In the genomic region with DNA sequence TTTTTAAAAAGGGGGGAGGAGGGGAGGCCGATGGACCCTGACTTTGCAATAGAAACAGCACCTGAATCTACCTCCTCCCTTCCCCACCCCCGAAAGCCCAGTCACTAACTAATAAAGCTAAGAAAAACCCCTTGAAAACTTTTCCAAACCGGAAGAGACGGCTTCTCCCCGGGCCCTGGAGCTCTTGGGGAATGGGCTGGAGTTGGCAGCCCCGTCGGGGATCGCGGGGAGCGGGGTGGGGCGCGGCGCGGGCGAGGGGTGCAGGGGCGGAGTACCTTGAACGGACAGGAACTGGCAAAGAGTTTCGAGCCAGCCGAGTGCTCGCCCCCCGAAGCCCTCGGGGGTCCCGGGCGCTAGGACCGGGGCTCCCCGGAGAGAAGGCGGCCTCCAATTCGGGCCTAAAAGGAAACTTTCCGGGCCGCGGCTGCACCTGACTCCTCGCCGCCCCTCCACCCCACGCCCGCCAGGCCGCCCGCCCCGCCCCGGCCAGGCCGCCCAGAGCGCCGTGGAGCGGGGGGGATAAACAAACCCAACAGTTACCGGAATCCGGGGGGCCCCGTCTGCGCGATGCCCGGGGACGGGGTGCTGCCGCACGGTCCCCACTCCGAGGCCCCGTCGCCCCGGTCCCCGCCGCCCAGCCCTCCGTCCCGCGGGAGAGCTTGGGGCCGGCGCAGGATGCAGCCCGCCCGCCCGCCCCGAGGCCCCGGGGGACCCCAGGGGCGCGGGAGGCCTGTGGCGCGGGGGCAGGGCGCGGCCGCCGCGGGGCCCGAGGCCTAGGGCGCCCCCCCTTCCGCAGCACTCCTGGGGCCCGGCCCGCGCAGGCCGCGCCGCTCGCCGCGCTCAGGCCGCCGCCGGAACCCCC, we compare ENCODE assay signal across 8 mouse cellular contexts. TPM values are rescaled to one million over a fixed set of nuclear protein-coding genes. Genes with fewer than 3 reads are reported as not detected.
DNase-seq lines count a peak whose midpoint lies in the region; ATAC-seq and TF ChIP-seq lines count a peak whose summit lies in the region.

No protein-coding gene starts in this region.

- H3K27me3 ChIP-seq in C2C12 (ENCODE audit: control insufficient read depth, insufficient read depth, insufficient read length) = no peaks in the 10 kb centered on the region
- no peaks in the 10 kb centered on the region for H3K27me3 ChIP-seq in forebrain, embryonic 10.5 days (ENCODE audit: poor library complexity, severe bottlenecking)
- H3K27me3 ChIP-seq in lung, postnatal 0 days (replicated peaks; ENCODE audit: insufficient read depth, low read length) = no peaks in the 10 kb centered on the region

- H3K27ac ChIP-seq in forebrain, embryonic 10.5 days = peak overlapping the region; percentile 100
- peak overlapping the region; percentile 94 for H3K27ac ChIP-seq in layer of hippocampus, adult 2 months
- H3K27ac ChIP-seq in lung, postnatal 0 days (ENCODE audit: low read length) = peak overlapping the region; percentile 100

- ATAC-seq in lung, postnatal 0 days = peak; percentile 66

- peaks cover 92% of the 10 kb centered on the region for H3K79me2 ChIP-seq in C2C12 (ENCODE audit: control insufficient read depth, insufficient read depth)

- H3K36me3 ChIP-seq in C2C12 (ENCODE audit: control insufficient read depth, insufficient read depth) = peaks cover 10% of the 10 kb centered on the region
- H3K36me3 ChIP-seq in forebrain, embryonic 10.5 days (replicated peaks) = peaks cover 18% of the 10 kb centered on the region
- 0 out of 2 replicates have a peak, but pooled peaks cover 4% of the 10 kb centered on the region for H3K36me3 ChIP-seq in lung, postnatal 0 days (ENCODE audit: insufficient read depth, low read length)

- peak overlapping the region; percentile 100 for H3K9ac ChIP-seq in lung, postnatal 0 days (replicated peaks; ENCODE audit: low read depth)

- peak overlapping the region; percentile 95 for H3ac ChIP-seq in C2C12 (ENCODE audit: control insufficient read depth, insufficient read length, low read depth)

- H3K79me3 ChIP-seq in C2C12 (ENCODE audit: low read depth) = peaks cover 74% of the 10 kb centered on the region

- H3K4me2 ChIP-seq in lung, postnatal 0 days (replicated peaks; ENCODE audit: low read depth, low read length) = peak overlapping the region; percentile 87

- no peak for TF ChIP-seq EP300 in lung, postnatal 0 days (IDR thresholded peaks at IDR 0.05)

- no peak for TF ChIP-seq CTCF in C2C12 (IDR thresholded peaks at IDR 0.05; ENCODE audit: control insufficient read depth, insufficient read depth, insufficient read length)
- TF ChIP-seq CTCF in layer of hippocampus, adult 2 months (conservative IDR thresholded peaks at IDR 0.05) = no peak
- TF ChIP-seq CTCF in lung, postnatal 0 days (IDR thresholded peaks at IDR 0.05) = no peak

- WGBS in forebrain, embryonic 10.5 days = under 1% methylated on average over 86 of the region's 92 CpGs
- WGBS in lung, postnatal 0 days = 0% methylated on average over 19 of the region's 92 CpGs

- no peaks in the 10 kb centered on the region for H3K9me3 ChIP-seq in forebrain, embryonic 10.5 days
- no peaks in the 10 kb centered on the region for H3K9me3 ChIP-seq in lung, postnatal 0 days (ENCODE audit: low read length)

- peak overlapping the region; percentile 52 for H3K4me3 ChIP-seq in C2C12 (ENCODE audit: insufficient read depth, poor library complexity, severe bottlenecking)
- H3K4me3 ChIP-seq in forebrain, embryonic 10.5 days = peak overlapping the region; percentile 98
- peak overlapping the region; percentile 88 for H3K4me3 ChIP-seq in layer of hippocampus, adult 2 months
- H3K4me3 ChIP-seq in lung, postnatal 0 days (ENCODE audit: low read depth, low read length) = peak overlapping the region; percentile 92

- peak; percentile 65 for DNase-seq in adrenal gland, postnatal 25 days
- DNase-seq in forebrain, embryonic 10.5 days (ENCODE audit: extremely low spot score, low spot score) = peak; percentile 60
- DNase-seq in heart, postnatal 10 days = peak; percentile 71 to 74
- DNase-seq in layer of hippocampus, adult 2 months (ENCODE audit: low spot score in 2 of 2) = peak in 1 of 2 experiments; percentile 36
- peak; percentile 64 for DNase-seq in lung, postnatal 0 days (ENCODE audit: low spot score)
- peak; percentile 70 for DNase-seq in retina, postnatal 1 day
- peak; percentile 77 for DNase-seq in urinary bladder, adult 2 months (ENCODE audit: low spot score)

- intact Hi-C loops in heart, postnatal 10 days (cut with DNase I) = no loop called here

- H3K4me1 ChIP-seq in forebrain, embryonic 10.5 days = peaks cover 42% of the 10 kb centered on the region
- no peaks in the 10 kb centered on the region; the same call in 1 of the 2 replicates for H3K4me1 ChIP-seq in lung, postnatal 0 days (ENCODE audit: insufficient read depth, low read depth, low read length)

TF ChIP-seq in C2C12, 6 proteins besides CTCF, POLR2A, EP300 and RAD21:
- TF ChIP-seq MAX (IDR thresholded peaks at IDR 0.05) = no peak
- no peak for TF ChIP-seq MYOG (IDR thresholded peaks at IDR 0.05; ENCODE audit: control insufficient read depth, extremely low read depth, insufficient read length)
- TF ChIP-seq FOSL1 (IDR thresholded peaks at IDR 0.05; ENCODE audit: insufficient read depth, low read length, poor library complexity, severe bottlenecking) = no peak
- no peak for TF ChIP-seq MYOD1 (IDR thresholded peaks at IDR 0.05; ENCODE audit: control insufficient read depth, insufficient read length, low read depth)
- TF ChIP-seq CEBPB (IDR thresholded peaks at IDR 0.05; ENCODE audit: low read depth) = no peak
- TF ChIP-seq USF1 (IDR thresholded peaks at IDR 0.05; ENCODE audit: low read depth) = no peak

RNA-seq across cellular contexts. Expression of a gene that starts 1.0 kb away (rescaled TPM):
- 2.1 TPM for polyA plus RNA-seq in C2C12 (2012; fragmentation: generic; extraction: Trizol)
- total RNA-seq in adrenal gland, postnatal 25 days (2021) = 30.2 and 36.2 TPM in 2 replicates
- 9.9 and 11.1 TPM in 2 replicates for polyA plus RNA-seq in forebrain, embryonic 10.5 days (2016; fragmentation: Nextera tagmentation; extraction: Ambion mirVana)
- total RNA-seq in heart, postnatal 10 days (2021) = 10 to 100 TPM; 25.7 to 26.6 TPM
- total RNA-seq in layer of hippocampus, adult 2 months (2021) = 10 to 100 TPM; 32.9 to 33.0 TPM
- 7.5 and 10.4 TPM in 2 replicates for polyA plus RNA-seq in lung, postnatal 0 days (2015; fragmentation: Nextera tagmentation; extraction: Ambion mirVana)
- polyA plus RNA-seq in urinary bladder, adult 2 months (2012; rRNA removed) = 7.6 and 8.4 TPM in 2 replicates
